Mouse (Mus musculus): ENCODE results near the gene Ms4a4b.

DNA sequence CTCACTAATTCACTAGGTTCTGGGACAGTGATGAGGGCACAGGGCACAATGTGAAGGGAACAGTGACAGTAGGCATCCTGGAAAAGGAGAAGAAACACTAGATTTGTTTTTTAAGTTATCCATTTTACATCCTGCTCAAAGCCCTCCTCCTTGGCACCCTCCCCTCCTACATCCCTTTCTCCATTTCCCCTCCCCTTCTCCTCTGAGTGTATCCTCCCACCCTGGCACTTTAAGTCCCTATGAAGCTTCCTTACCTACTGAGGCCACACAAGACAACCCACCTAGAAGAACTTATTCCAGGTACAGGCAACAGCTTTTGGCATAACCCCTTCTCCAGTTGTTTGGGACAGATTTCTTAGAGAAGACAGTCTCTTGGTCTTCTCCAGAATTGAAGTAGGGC lies 72.9 kb downstream of the Ms4a4b start, which contains the start of gene Ms4a6b:
- TF ChIP-seq CTCF (IDR thresholded peaks at IDR 0.05; ENCODE audit: extremely low read depth, insufficient read length, insufficient replicate concordance, low read depth, low read length) (no peak), POLR2A (IDR thresholded peaks at IDR 0.05; ENCODE audit: low read depth, low read length) (no peak)

Data from small intestine, adult 2 months (tissue).